Comparison of ENCODE assay signal across 8 mouse cellular contexts in genomic region chr4:63480845-63481167, GRCm38 (mm10). TPM values are rescaled to one million over a fixed set of nuclear protein-coding genes. Genes with fewer than 3 reads are reported as not detected.
DNase-seq lines count a peak whose midpoint lies in the region; ATAC-seq and TF ChIP-seq lines count a peak whose summit lies in the region.
"Had no signal": no experiment of that assay in that cellular context is flagged by ENCODE, and none has a peak within 500 bp of the region (broad histone marks: within the 10 kb centered on the region; RNA-seq: fewer than 3 reads in every experiment).

No protein-coding gene starts in this region.

- H3K4me3 ChIP-seq in kidney, embryonic 14.5 days (ENCODE audit: low read length), result no peak overlapping the region
- no peak overlapping the region for H3K4me3 ChIP-seq in kidney, adult 2 months (ENCODE audit: insufficient read depth, low read depth, low read length)
- H3K4me3 ChIP-seq in neural tube, embryonic 12.5 days, result no peak overlapping the region
- H3K4me3 ChIP-seq in neural tube, embryonic 15.5 days (replicated peaks), result no peak overlapping the region
- H3K4me3 ChIP-seq in intestine, embryonic 15.5 days (replicated peaks), result no peak overlapping the region
- no peak overlapping the region for H3K4me3 ChIP-seq in stomach, embryonic 16.5 days (replicated peaks; ENCODE audit: low read length)
- H3K4me3 ChIP-seq: embryonic facial prominence, embryonic 15.5 days had no signal

- 22% methylated on average over 11 of the region's 11 CpGs for WGBS in kidney, embryonic 14.5 days
- WGBS in kidney, adult 2 months, result 29% methylated on average over 11 of the region's 11 CpGs
- WGBS in neural tube, embryonic 12.5 days, result 39% methylated on average over 11 of the region's 11 CpGs
- WGBS in neural tube, embryonic 15.5 days, result 41% methylated on average over 11 of the region's 11 CpGs
- 40% methylated on average over 11 of the region's 11 CpGs for WGBS in intestine, embryonic 15.5 days
- 39% methylated on average over 11 of the region's 11 CpGs for WGBS in stomach, embryonic 16.5 days

- DNase-seq in kidney, adult 2 months, result no peak
- DNase-seq in embryo, embryonic 9.5 days (ENCODE audit: extremely low spot score), result no peak

- no peaks in the 10 kb centered on the region for H3K27me3 ChIP-seq in kidney, embryonic 14.5 days (ENCODE audit: control insufficient read depth, insufficient read depth, low read length)
- no peaks in the 10 kb centered on the region for H3K27me3 ChIP-seq in kidney, adult 2 months (replicated peaks; ENCODE audit: control insufficient read depth, insufficient read depth, low read length)
- H3K27me3 ChIP-seq in neural tube, embryonic 12.5 days (replicated peaks), result no peaks in the 10 kb centered on the region
- no peaks in the 10 kb centered on the region for H3K27me3 ChIP-seq in neural tube, embryonic 15.5 days (replicated peaks)
- H3K27me3 ChIP-seq in intestine, embryonic 15.5 days (replicated peaks), result no peaks in the 10 kb centered on the region
- H3K27me3 ChIP-seq in stomach, embryonic 16.5 days (ENCODE audit: control insufficient read depth, insufficient read depth, low read length), result no peaks in the 10 kb centered on the region
- H3K27me3 ChIP-seq: embryonic facial prominence, embryonic 15.5 days had no signal

- no peak for TF ChIP-seq POLR2A in kidney, adult 2 months (IDR thresholded peaks at IDR 0.05; ENCODE audit: low read depth, low read length)

- H3K9ac ChIP-seq in kidney, embryonic 14.5 days (ENCODE audit: low read depth, low read length), result peak overlapping the region; percentile 42
- H3K9ac ChIP-seq in neural tube, embryonic 12.5 days, result no peak overlapping the region
- H3K9ac ChIP-seq in neural tube, embryonic 15.5 days (replicated peaks), result no peak overlapping the region
- no peak overlapping the region for H3K9ac ChIP-seq in intestine, embryonic 15.5 days
- peak overlapping the region; percentile 51 for H3K9ac ChIP-seq in stomach, embryonic 16.5 days (ENCODE audit: low read length)
- H3K9ac ChIP-seq: embryonic facial prominence, embryonic 15.5 days had no signal

- no peak for ATAC-seq in kidney, embryonic 14.5 days (ENCODE audit: low FRiP score, low TSS enrichment)
- ATAC-seq in neural tube, embryonic 12.5 days (ENCODE audit: low FRiP score, low read depth), result no peak
- ATAC-seq in neural tube, embryonic 15.5 days (ENCODE audit: low FRiP score), result no peak
- ATAC-seq in intestine, embryonic 15.5 days, result no peak; the same call in 1 of the 2 replicates
- no peak for ATAC-seq in stomach, embryonic 16.5 days (ENCODE audit: insufficient read depth, low FRiP score)

- H3K4me1 ChIP-seq in kidney, embryonic 14.5 days (ENCODE audit: control insufficient read depth, insufficient read depth, low read length), result peaks cover 25% of the 10 kb centered on the region
- H3K4me1 ChIP-seq in kidney, adult 2 months (ENCODE audit: control insufficient read depth, insufficient read depth, low read length), result peaks cover 12% of the 10 kb centered on the region
- peaks cover 18% of the 10 kb centered on the region for H3K4me1 ChIP-seq in neural tube, embryonic 12.5 days
- H3K4me1 ChIP-seq in neural tube, embryonic 15.5 days, result peaks cover 15% of the 10 kb centered on the region
- H3K4me1 ChIP-seq in intestine, embryonic 15.5 days (replicated peaks), result peaks cover 10% of the 10 kb centered on the region
- peaks cover 11% of the 10 kb centered on the region; the same call in 1 of the 2 replicates for H3K4me1 ChIP-seq in stomach, embryonic 16.5 days (ENCODE audit: control insufficient read depth, insufficient read depth, low read length)

- no peaks in the 10 kb centered on the region for H3K9me3 ChIP-seq in kidney, embryonic 14.5 days (ENCODE audit: control insufficient read depth, low read length)
- no peaks in the 10 kb centered on the region for H3K9me3 ChIP-seq in neural tube, embryonic 12.5 days
- no peaks in the 10 kb centered on the region for H3K9me3 ChIP-seq in neural tube, embryonic 15.5 days (replicated peaks)
- no peaks in the 10 kb centered on the region for H3K9me3 ChIP-seq in intestine, embryonic 15.5 days
- no peaks in the 10 kb centered on the region for H3K9me3 ChIP-seq in stomach, embryonic 16.5 days (replicated peaks; ENCODE audit: control insufficient read depth, low read length)
- H3K9me3 ChIP-seq: embryonic facial prominence, embryonic 15.5 days had no signal

- peak overlapping the region; percentile 80 for H3K27ac ChIP-seq in kidney, embryonic 14.5 days (ENCODE audit: low read depth, low read length)
- H3K27ac ChIP-seq in kidney, adult 2 months (ENCODE audit: insufficient read depth, low read depth, low read length), result no peak overlapping the region; the same call in 1 of the 2 replicates
- H3K27ac ChIP-seq in neural tube, embryonic 12.5 days, result no peak overlapping the region
- no peak overlapping the region for H3K27ac ChIP-seq in neural tube, embryonic 15.5 days (replicated peaks)
- H3K27ac ChIP-seq in intestine, embryonic 15.5 days, result peak overlapping the region; percentile 58
- H3K27ac ChIP-seq in stomach, embryonic 16.5 days (ENCODE audit: low read length), result no peak overlapping the region
- H3K27ac ChIP-seq: embryonic facial prominence, embryonic 15.5 days had no signal

- TF ChIP-seq CTCF in kidney, adult 2 months (conservative IDR thresholded peaks at IDR 0.05; ENCODE audit: insufficient read depth, insufficient read length, low read depth, low read length), result no peak

- peak overlapping the region; percentile 17 for H3K4me2 ChIP-seq in kidney, embryonic 14.5 days (replicated peaks; ENCODE audit: low read depth, low read length)
- 0 out of 2 replicates have a peak overlapping the region, but pooled peaks have one; percentile 2 for H3K4me2 ChIP-seq in neural tube, embryonic 12.5 days (replicated peaks)
- H3K4me2 ChIP-seq in neural tube, embryonic 15.5 days, result no peak overlapping the region
- peak overlapping the region; percentile 27 for H3K4me2 ChIP-seq in intestine, embryonic 15.5 days (replicated peaks)
- H3K4me2 ChIP-seq in stomach, embryonic 16.5 days (ENCODE audit: low read depth, low read length), result peak overlapping the region; percentile 15; the same call in 1 of the 2 replicates
- H3K4me2 ChIP-seq: embryonic facial prominence, embryonic 15.5 days had no signal

- no peaks in the 10 kb centered on the region for H3K36me3 ChIP-seq in kidney, embryonic 14.5 days (ENCODE audit: control insufficient read depth, insufficient read depth, low read length)
- H3K36me3 ChIP-seq in kidney, adult 2 months (ENCODE audit: control insufficient read depth, insufficient read depth, low read length), result no peaks in the 10 kb centered on the region
- H3K36me3 ChIP-seq in neural tube, embryonic 12.5 days, result no peaks in the 10 kb centered on the region
- no peaks in the 10 kb centered on the region for H3K36me3 ChIP-seq in neural tube, embryonic 15.5 days
- H3K36me3 ChIP-seq in intestine, embryonic 15.5 days, result no peaks in the 10 kb centered on the region
- H3K36me3 ChIP-seq in stomach, embryonic 16.5 days (ENCODE audit: control insufficient read depth, insufficient read depth, low read length), result no peaks in the 10 kb centered on the region
- H3K36me3 ChIP-seq: embryonic facial prominence, embryonic 15.5 days had no signal

RNA-seq across cellular contexts. Expression of gene Whrn, which starts 15.0 kb away (rescaled TPM):
- 8.0 and 8.7 TPM in 2 replicates for polyA plus RNA-seq in kidney, embryonic 14.5 days (2014; fragmentation: Nextera tagmentation; extraction: Ambion mirVana)
- polyA plus RNA-seq in kidney, adult 2 months (2012; rRNA removed), result 20.3 and 22.7 TPM in 2 replicates
- polyA plus RNA-seq in neural tube, embryonic 12.5 days (2016; fragmentation: Nextera tagmentation; extraction: Ambion mirVana), result 9.0 and 10.0 TPM in 2 replicates
- 5.5 and 5.6 TPM in 2 replicates for polyA plus RNA-seq in neural tube, embryonic 15.5 days (2015; fragmentation: Nextera tagmentation; extraction: Ambion mirVana)
- 4.0 and 4.6 TPM in 2 replicates for polyA plus RNA-seq in intestine, embryonic 15.5 days (2015; fragmentation: Nextera tagmentation; extraction: Ambion mirVana)
- polyA plus RNA-seq in stomach, embryonic 16.5 days (2015; fragmentation: Nextera tagmentation; extraction: Ambion mirVana), result 1.8 and 2.9 TPM in 2 replicates

Comparison
In these comparisons a context has a peak if more than half of its experiments do, and no peak if none do; other contexts are left out.
1. H3K27ac ChIP-seq: peak in kidney, embryonic 14.5 days (single experiment) and intestine, embryonic 15.5 days (single experiment); none in kidney, adult 2 months (single experiment), neural tube, embryonic 12.5 days (single experiment), neural tube, embryonic 15.5 days (single experiment) and stomach, embryonic 16.5 days (single experiment).
2. H3K9ac ChIP-seq: peak in kidney, embryonic 14.5 days (single experiment) and stomach, embryonic 16.5 days (single experiment); none in neural tube, embryonic 12.5 days (single experiment), neural tube, embryonic 15.5 days (single experiment) and intestine, embryonic 15.5 days (single experiment).